In the genomic region with DNA sequence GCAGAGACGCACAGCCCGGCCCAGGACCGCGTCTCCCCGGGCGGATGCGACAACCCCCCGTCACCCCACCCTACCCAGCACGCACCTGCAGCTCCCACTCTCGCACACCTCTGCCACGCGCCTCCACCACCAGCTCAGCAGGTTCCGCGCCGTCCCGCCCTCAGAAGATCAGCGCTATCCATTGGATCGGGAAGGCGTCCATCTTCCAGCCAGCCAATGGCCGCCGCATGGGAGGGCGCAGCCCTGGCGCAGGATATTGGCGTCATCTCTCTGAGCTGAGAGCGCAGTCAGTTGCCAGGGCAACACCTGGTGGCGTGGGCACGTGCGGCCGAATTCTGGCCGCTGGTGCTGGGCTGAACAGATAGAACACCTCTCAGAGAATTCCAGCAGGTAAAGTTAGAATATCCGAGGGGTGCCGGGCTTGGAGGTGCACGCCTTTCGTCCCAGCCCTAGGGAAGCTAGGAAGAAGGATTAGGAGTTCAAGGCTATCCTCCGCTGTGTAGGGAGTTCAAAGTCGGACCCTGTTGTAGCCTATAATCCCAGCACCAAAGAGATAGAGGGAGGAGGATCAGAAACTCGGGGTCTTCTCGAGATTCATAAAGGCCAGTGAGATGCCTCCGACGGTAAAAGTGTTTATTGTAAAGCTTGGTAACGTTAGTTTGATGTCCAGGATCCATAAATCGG, we compare ENCODE assay signal across 7 mouse cellular contexts. TPM values are rescaled to one million over a fixed set of nuclear protein-coding genes. Genes with fewer than 3 reads are reported as not detected.
A peak's percentile ranks its signal among the peaks of the same experiment; 100 is the strongest.
DNase-seq lines count a peak whose midpoint lies in the region; ATAC-seq lines count a peak whose summit lies in the region.

A gene (minus strand): TSS at position 144 of the 684 bp plus-strand sequence.

- intact Hi-C loops in left cerebral cortex, postnatal 36 days (cut with DNase I) = loop anchor here (5.0 kb wide), 1 partner anchor 43 kb away; no protein-coding TSS in a partner anchor

- no peaks in the 10 kb centered on the region for H3K36me3 ChIP-seq in intestine, embryonic 16.5 days (ENCODE audit: control insufficient read depth, insufficient read depth, low read length)
- no peaks in the 10 kb centered on the region for H3K36me3 ChIP-seq in midbrain, embryonic 11.5 days (ENCODE audit: control insufficient read depth, insufficient read depth, low read length)

- H3K27me3 ChIP-seq in intestine, embryonic 16.5 days (replicated peaks; ENCODE audit: control insufficient read depth, insufficient read depth, low read length) = no peaks in the 10 kb centered on the region
- H3K27me3 ChIP-seq in midbrain, embryonic 11.5 days (ENCODE audit: control insufficient read depth, insufficient read depth, low read length) = no peaks in the 10 kb centered on the region

- peak; percentile 96 for DNase-seq in adrenal gland, adult 8-10 months
- DNase-seq in embryo, embryonic 9.5 days (ENCODE audit: extremely low spot score) = peak; percentile 98
- peak; percentile 97 to 99 for DNase-seq in gastrocnemius, postnatal 4 days (ENCODE audit: low spot score in 2 of 2)
- peak; percentile 99 for DNase-seq in left cerebral cortex, postnatal 36 days (ENCODE audit: low spot score in 2 of 2)
- DNase-seq in midbrain, embryonic 11.5 days (ENCODE audit: low spot score, missing footprints) = peak; percentile 100
- peak; percentile 96 for DNase-seq in skeletal muscle tissue, adult 2 months (ENCODE audit: low read depth, low spot score)

- H3K27ac ChIP-seq in intestine, embryonic 16.5 days (ENCODE audit: low read length) = no peak within 1 kb of the TSS
- H3K27ac ChIP-seq in midbrain, embryonic 11.5 days (ENCODE audit: low read depth, low read length) = no peak within 1 kb of the TSS

- H3K9me3 ChIP-seq in intestine, embryonic 16.5 days (ENCODE audit: control insufficient read depth, low read length) = no peaks in the 10 kb centered on the region
- H3K9me3 ChIP-seq in midbrain, embryonic 11.5 days (ENCODE audit: control insufficient read depth, low read length) = no peaks in the 10 kb centered on the region

- ATAC-seq in intestine, embryonic 16.5 days = peak; percentile 99
- ATAC-seq in midbrain, embryonic 11.5 days (ENCODE audit: low FRiP score) = peak; percentile 99

- H3K4me2 ChIP-seq in intestine, embryonic 16.5 days (ENCODE audit: low read depth, low read length) = peak within 1 kb of the TSS; percentile 95
- peak within 1 kb of the TSS; percentile 60 for H3K4me2 ChIP-seq in midbrain, embryonic 11.5 days

- peak within 1 kb of the TSS; percentile 74 for H3K9ac ChIP-seq in intestine, embryonic 16.5 days (ENCODE audit: low read depth, low read length)
- peak within 1 kb of the TSS; percentile 58 for H3K9ac ChIP-seq in midbrain, embryonic 11.5 days (ENCODE audit: low read length)

- peaks cover 2% of the 10 kb centered on the region; the same call in 1 of the 2 replicates for H3K4me1 ChIP-seq in intestine, embryonic 16.5 days (ENCODE audit: control insufficient read depth, insufficient read depth, low read length)
- peaks cover 6% of the 10 kb centered on the region; the same call in 1 of the 2 replicates for H3K4me1 ChIP-seq in midbrain, embryonic 11.5 days (ENCODE audit: control insufficient read depth, insufficient read depth, low read length)

- 3% methylated on average over 42 of the region's 42 CpGs for WGBS in intestine, embryonic 16.5 days
- 5% methylated on average over 42 of the region's 42 CpGs for WGBS in midbrain, embryonic 11.5 days

- peak within 1 kb of the TSS; percentile 71 for H3K4me3 ChIP-seq in intestine, embryonic 16.5 days (ENCODE audit: low read length)
- H3K4me3 ChIP-seq in midbrain, embryonic 11.5 days (ENCODE audit: low read depth, low read length) = peak within 1 kb of the TSS; percentile 69

RNA-seq across cellular contexts. Expression of the gene that starts here (rescaled TPM):
- 10 to 100 TPM in 3 of 4 experiments, 1 to 10 TPM in 1; 7.3 to 20.6 (median 14.4) TPM for total RNA-seq in adrenal gland, adult 8-10 months (2022)
- 10 to 100 TPM; 12.3 to 12.6 TPM for total RNA-seq in gastrocnemius, postnatal 4 days (2021)
- polyA plus RNA-seq in intestine, embryonic 16.5 days (2015; fragmentation: Nextera tagmentation; extraction: Ambion mirVana) = 25.8 and 35.5 TPM in 2 replicates
- total RNA-seq in left cerebral cortex, postnatal 36 days (2021) = 10 to 100 TPM; 15.3 to 17.0 TPM
- polyA plus RNA-seq in midbrain, embryonic 11.5 days (2014; fragmentation: Nextera tagmentation; extraction: Ambion mirVana) = 33.5 and 34.1 TPM in 2 replicates
